Mouse (Mus musculus) cerebellum, adult 2 months (tissue): ENCODE data around the gene Spsb1.

Source experiments
- CTCF ChIP-seq: fragments of 200-500 bp; IDR thresholded peaks from 2 replicates; pipeline ENCODE4 v1.5.1; 2011; ENCODE audit warnings: low read depth, mild to moderate bottlenecking, control low read depth, low read length, moderate library complexity, borderline replicate concordance; ENCODE audit not compliant: insufficient read depth
- POLR2A ChIP-seq: fragments of 200-500 bp; IDR thresholded peaks from 2 replicates; pipeline ENCODE4 v1.6.1; 2011; ENCODE audit warnings: low read length, control low read depth, borderline replicate concordance; ENCODE audit not compliant: insufficient read depth

DNA sequence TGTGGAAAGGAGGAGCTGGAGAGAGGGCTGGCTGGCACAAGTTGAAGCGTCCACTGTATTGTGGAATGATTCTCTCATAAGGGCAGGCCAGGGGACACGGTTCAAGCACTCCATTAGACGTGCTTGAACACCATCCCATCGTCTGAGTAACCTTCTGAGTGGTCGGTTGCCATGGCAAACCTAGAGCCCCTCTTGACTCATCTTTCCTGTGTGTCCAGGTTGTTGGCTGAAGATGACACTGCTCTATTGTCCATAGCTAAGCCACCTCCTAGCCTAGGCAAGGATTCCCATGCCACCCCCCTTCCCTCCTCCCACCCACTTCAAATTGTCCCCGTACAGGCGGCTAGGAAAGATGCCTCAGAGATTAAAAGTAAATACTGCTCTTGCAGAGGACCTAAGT lies 45.9 kb downstream of the Spsb1 start:
- TF ChIP-seq CTCF, result no peak
- no peak for TF ChIP-seq POLR2A
